Mouse (Mus musculus): Measurements from ENCODE around the gene Cask.

DNA sequence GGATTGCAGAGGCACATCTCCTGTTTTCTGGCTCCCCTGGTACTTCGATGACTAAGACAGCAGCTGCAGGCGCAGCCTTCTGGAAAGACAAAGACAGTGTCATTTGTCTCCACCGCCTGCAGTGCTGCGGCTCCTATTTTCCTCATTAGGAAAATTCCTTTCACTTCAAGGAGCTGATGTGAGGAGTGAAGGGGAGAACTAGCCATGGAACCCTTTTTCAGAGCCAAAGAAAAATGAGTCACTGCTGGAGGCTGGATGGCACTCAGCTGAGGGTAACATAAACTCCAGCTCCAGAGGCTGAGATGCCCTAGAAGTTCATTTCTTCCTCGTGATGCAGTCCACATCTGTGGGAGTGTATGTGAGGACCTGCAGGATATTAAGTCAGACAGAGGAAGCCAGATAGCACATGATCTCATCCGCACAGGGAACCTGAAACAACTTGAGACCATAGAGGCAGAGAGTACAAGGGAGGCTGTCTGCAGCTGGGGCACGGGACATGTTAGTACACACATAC lies 348.2 kb downstream of the Cask start:
- TF ChIP-seq TAL1 (IDR thresholded peaks at IDR 0.05; ENCODE audit: low read length) (no peak), GATA1 (IDR thresholded peaks at IDR 0.05; ENCODE audit: low read length) (no peak)
